Mouse (Mus musculus): ENCODE results near the gene Upk3a.

- TF ChIP-seq GATA1 (IDR thresholded peaks at IDR 0.05; ENCODE audit: low read length) (no peak), TAL1 (IDR thresholded peaks at IDR 0.05; ENCODE audit: low read length) (no peak)
These were observed 22.4 kb upstream of the Upk3a start for GRCm38 (mm10) chr15:84994498-84994897.

Data from erythroblast, embryonic 14.5 days (primary cell).